Mouse (Mus musculus) embryonic stem cell, embryonic (primary cell): ENCODE results near the gene Olfr917.

Experiments used
- CTCF ChIA-PET, 4 experiments: fragments of 300-600 bp in 2 of 4; fragments of 350-600 bp in 2 of 4; sonication (Branson Sonifier 250); formaldehyde crosslinking; loops; one replicate each; lab custom pipeline; 2022; ENCODE audit warnings: inconsistent platforms in 2 of 4; lab: Charles Lee
- POLR2A ChIA-PET, 4 experiments: fragments of 300-600 bp in 2 of 4; fragments of 350-600 bp in 2 of 4; sonication (Branson Sonifier 250); formaldehyde crosslinking; loops; one replicate each; lab custom pipeline; 2022; ENCODE audit warnings: antibody characterized with exemption in 4 of 4, inconsistent platforms in 1 of 4; lab: Charles Lee

The Olfr917 gene

DNA sequence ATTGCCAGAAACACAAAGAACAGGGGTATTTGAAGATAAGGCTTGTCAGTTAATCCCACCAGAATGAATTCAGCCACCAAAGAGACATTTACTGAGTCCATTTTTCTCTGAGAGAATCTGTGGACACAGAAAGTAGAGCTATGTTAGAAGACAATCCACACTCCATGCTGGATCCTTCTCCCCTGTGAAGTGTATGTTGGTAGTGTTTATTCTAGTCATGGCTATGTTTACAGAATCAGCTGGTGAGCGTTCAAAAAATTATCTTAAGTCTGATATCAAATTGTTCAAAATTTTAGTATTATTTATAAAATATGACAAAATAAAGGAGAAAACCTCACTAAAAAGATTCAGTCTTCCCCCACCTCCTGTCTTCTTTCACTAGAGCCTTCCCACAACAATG is at the start of gene Olfr917:
Gene Olfr917, minus strand, starts transcription at position 101 of the 400 bp plus-strand sequence.
- CTCF ChIA-PET: no interaction called here
- POLR2A ChIA-PET: interaction anchor here in 1 of 4 experiments (0.6 to 0.7 kb wide), 2 partner anchors 25 to 646 kb away, joined by 3 read pairs; no protein-coding TSS in a partner anchor

DNA sequence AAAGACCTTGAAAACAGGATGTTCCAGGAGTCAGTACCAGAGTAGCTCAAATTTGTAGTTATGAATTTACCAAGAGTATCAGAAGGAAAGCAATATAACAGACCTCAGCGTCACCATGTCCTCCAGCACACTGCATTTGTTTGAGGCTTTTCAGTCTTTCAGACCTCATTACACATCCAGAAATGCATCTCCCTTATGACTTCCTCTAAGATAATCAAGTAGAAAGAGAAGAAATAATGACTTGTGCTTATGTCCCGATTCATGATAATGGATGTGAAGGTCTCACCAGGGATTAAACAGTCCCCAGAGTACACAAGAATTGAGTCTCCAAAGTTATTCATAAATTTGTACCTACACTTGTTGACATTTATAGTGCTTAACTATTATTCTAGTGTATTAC is 8.9 kb upstream of the Olfr917 start, which contains the start of gene Olfr918:
Gene Olfr918, minus strand, starts transcription at position 101 of the 400 bp plus-strand sequence.
- ChIA-PET POLR2A (no interaction called here), CTCF (no interaction called here)

DNA sequence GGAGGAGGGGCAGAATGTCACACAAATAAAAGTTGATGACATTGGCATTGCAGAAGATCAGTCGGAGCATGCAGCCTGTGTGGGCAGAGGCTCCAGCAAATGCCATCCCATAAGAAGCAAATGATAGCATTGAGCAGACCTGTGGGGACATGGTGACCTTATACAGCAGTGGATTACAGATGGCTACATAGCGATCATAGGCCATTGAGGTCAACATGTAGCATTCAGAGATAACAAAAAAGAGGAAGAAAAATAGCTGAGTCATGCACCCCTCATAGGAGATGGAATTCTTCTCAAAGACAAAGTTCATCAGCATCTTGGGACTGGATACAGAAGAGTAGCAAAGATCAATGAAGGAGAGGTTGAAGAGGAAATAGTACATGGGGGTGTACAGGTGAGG is 7.2 kb upstream of the Olfr917 start:
- POLR2A ChIA-PET: no interaction called here
- CTCF ChIA-PET: no interaction called here

DNA sequence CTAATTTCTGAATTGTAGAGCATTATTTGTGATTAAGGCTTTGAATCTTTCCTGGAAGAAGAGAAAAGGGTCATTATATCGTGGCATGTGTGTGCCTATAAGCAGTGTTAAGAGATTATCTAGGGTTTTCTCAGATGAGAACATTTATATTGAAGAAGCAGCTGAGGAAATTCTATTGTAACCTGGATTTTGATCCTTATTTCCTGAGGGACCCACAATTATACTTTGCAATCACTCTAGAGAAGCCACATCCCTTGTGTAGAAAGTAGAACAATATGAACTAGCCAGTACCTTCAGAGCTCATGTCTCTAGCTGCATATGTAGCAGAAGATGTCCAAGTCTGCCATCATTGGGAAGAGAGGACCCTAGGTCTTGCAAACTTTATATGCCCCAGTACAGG is 5.9 kb downstream of the Olfr917 start, which contains the start of gene Olfr916:
Gene Olfr916, minus strand, starts transcription at position 101 of the 400 bp plus-strand sequence.
- ChIA-PET CTCF (no interaction called here), POLR2A (no interaction called here)

GRCm38 (mm10) chr9:38632406-38632805 is 33.2 kb downstream of the Olfr917 start:
- CTCF ChIA-PET: no interaction called here
- POLR2A ChIA-PET: no interaction called here
